Mouse (Mus musculus): ENCODE data around the gene Kif5c. TPM values are rescaled to one million over a fixed set of nuclear protein-coding genes. Genes with fewer than 3 reads are reported as not detected.

Kif5c gene
- 10 to 100 TPM; 20.8 to 31.1 TPM for total RNA-seq (2021)
- long read RNA-seq, experiment 1, full-length matches to known transcripts, result 3 of 7 reads
- long read RNA-seq, experiment 1, partial matches to known transcripts, result 1 of 7 reads
- long read RNA-seq, experiment 1, other reads (novel, unspliced or antisense), result 3 of 7 reads
- long read RNA-seq, experiment 2, full-length matches to known transcripts, result 4 of 38 reads
- long read RNA-seq, experiment 2, partial matches to known transcripts, result 34 of 38 reads
- long read RNA-seq, experiment 2, other reads (novel, unspliced or antisense), result 0 of 38 reads

GRCm38 (mm10) chr2:49618829-49619718 lies at the start of gene Kif5c:
Gene Kif5c, plus strand, starts transcription at chr2:49619298.
- DNase-seq (ENCODE audit: low spot score in 2 of 2), result peak; percentile 19 to 48

- no peak for DNase-seq (ENCODE audit: low spot score in 2 of 2)
These were observed 49.0 kb upstream of the Kif5c start for GRCm38 (mm10) chr2:49569862-49570777.

- no peak for DNase-seq (ENCODE audit: low spot score in 2 of 2)
These were observed 48.4 kb upstream of the Kif5c start for GRCm38 (mm10) chr2:49570778-49571101.

- DNase-seq (ENCODE audit: low spot score in 2 of 2), result no peak
These were observed 47.8 kb upstream of the Kif5c start for GRCm38 (mm10) chr2:49571159-49571920.

- no peak for DNase-seq (ENCODE audit: low spot score in 2 of 2)
These were observed 46.9 kb upstream of the Kif5c start for GRCm38 (mm10) chr2:49572111-49572642.

- no peak for DNase-seq (ENCODE audit: low spot score in 2 of 2)
These were observed 46.4 kb upstream of the Kif5c start for GRCm38 (mm10) chr2:49572684-49573083.

GRCm38 (mm10) chr2:49573282-49573681 lies 45.8 kb upstream of the Kif5c start:
- no peak for DNase-seq (ENCODE audit: low spot score in 2 of 2)

GRCm38 (mm10) chr2:49580585-49580984 lies 38.5 kb upstream of the Kif5c start:
- DNase-seq (ENCODE audit: low spot score in 2 of 2), result no peak

GRCm38 (mm10) chr2:49582546-49582945 lies 36.6 kb upstream of the Kif5c start:
- no peak for DNase-seq (ENCODE audit: low spot score in 2 of 2)

- DNase-seq (ENCODE audit: low spot score in 2 of 2), result no peak
These were observed 35.8 kb upstream of the Kif5c start for GRCm38 (mm10) chr2:49583311-49583710.

- no peak for DNase-seq (ENCODE audit: low spot score in 2 of 2)
These were observed 28.6 kb upstream of the Kif5c start for GRCm38 (mm10) chr2:49590450-49590849.

GRCm38 (mm10) chr2:49592926-49593325 lies 26.2 kb upstream of the Kif5c start:
- no peak for DNase-seq (ENCODE audit: low spot score in 2 of 2)

GRCm38 (mm10) chr2:49594886-49595285 lies 24.2 kb upstream of the Kif5c start:
- DNase-seq (ENCODE audit: low spot score in 2 of 2), result no peak

- DNase-seq (ENCODE audit: low spot score in 2 of 2), result no peak
These were observed 22.8 kb upstream of the Kif5c start for GRCm38 (mm10) chr2:49596318-49596717.

- no peak for DNase-seq (ENCODE audit: low spot score in 2 of 2)
These were observed 18.9 kb upstream of the Kif5c start for GRCm38 (mm10) chr2:49600021-49600681.

GRCm38 (mm10) chr2:49602791-49603349 lies 16.2 kb upstream of the Kif5c start:
- DNase-seq (ENCODE audit: low spot score in 2 of 2), result no peak

- DNase-seq (ENCODE audit: low spot score in 2 of 2), result no peak
These were observed 9.5 kb upstream of the Kif5c start for GRCm38 (mm10) chr2:49609611-49610010.

GRCm38 (mm10) chr2:49616765-49617164 lies 2.3 kb upstream of the Kif5c start:
- no peak for DNase-seq (ENCODE audit: low spot score in 2 of 2)

- DNase-seq (ENCODE audit: low spot score in 2 of 2), result no peak
These were observed 823 bp downstream of the Kif5c start for GRCm38 (mm10) chr2:49619719-49620522.

All from adrenal gland, postnatal 4 days (tissue).